Mouse (Mus musculus): Measurements from ENCODE around the gene Fbp1. TPM values are rescaled to one million over a fixed set of nuclear protein-coding genes. Genes with fewer than 3 reads are reported as not detected.
"Not testable (repeated sequence)": the region's sequence is repeated elsewhere in the genome, so short reads cannot be mapped to it uniquely, and the experiment has no call there.

Gene Fbp1
- not detected in 2 replicates for polyA plus RNA-seq (2016; fragmentation: Nextera tagmentation; extraction: Ambion mirVana)

DNA sequence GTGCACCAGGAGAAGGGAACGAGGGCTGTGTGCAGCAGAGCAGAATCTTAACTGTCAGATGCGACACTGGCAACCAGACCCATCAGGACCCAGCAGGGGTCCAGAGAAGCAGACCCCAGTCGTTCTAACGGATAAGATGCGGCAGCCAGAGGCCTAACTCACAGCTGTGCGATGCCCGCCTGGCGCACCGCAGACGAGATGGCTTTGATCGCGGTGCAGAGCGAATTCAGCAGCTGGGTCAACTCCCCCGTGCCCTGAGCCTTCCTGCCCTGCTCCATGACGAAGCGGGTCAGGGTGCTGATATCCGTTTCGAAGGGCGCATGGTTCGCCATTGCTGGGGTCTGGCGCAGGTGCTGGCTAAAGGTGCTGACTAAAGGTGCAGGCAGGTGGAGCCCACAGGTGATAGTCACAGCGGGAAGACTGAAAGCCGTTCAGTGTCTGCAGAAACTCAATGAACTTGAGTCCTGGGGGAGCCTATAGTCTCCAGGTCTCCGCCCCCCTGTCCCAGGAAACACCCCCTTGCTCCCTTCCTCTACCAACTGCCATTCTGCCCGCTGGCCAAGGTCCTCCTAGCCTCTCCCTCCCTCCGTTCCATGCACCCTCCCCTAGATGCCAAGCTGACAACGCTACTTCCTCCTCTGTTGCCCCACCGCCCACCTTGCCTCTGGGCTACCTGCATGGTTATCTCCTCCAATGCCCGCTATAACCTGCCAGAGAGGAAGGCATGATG lies at the start of gene Fbp1:
Fbp1 (minus strand) TSS at position 571 of the 730 bp plus-strand sequence.
- peaks cover 9% of the 10 kb centered on the region for H3K4me1 ChIP-seq
- WGBS = 4% methylated on average over 29 of the region's 29 CpGs
- peaks cover 50% of the 10 kb centered on the region for H3K27me3 ChIP-seq (ENCODE audit: poor library complexity, severe bottlenecking)
- H3K4me3 ChIP-seq = peak within 1 kb of the TSS; percentile 40
- no peak within 1 kb of the TSS for H3K27ac ChIP-seq
- H3K36me3 ChIP-seq (replicated peaks) = no peaks in the 10 kb centered on the region
- no peaks in the 10 kb centered on the region; the same call in 1 of the 2 replicates for H3K9me3 ChIP-seq
- DNase-seq (ENCODE audit: extremely low spot score, low spot score) = no peak

DNA sequence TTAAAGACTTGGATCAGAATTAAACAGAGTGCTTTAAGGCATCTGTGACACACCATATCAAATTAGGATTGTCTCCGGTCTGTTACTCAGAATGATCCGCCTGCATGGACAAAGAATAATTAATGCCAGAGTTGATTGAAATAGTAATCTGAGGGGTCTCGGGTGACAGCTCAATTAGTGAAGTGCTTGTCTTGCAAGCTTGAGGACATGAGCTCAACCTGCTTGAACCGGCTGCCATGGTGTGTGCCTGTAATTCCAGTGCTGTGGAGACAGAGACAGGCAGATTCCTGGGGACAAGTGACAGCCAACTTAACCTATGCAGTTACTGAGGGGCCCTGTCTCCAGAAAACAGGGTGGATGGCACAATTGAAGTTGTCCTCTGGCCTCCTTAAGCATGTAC lies 44.4 kb upstream of the Fbp1 start:
- Histone ChIP-seq H3K36me3 (replicated peaks) (no peaks in the 10 kb centered on the region), H3K4me1 (0 out of 2 replicates have a peak, but pooled peaks cover 5% of the 10 kb centered on the region), H3K27ac (no peak overlapping the region), H3K27me3 (ENCODE audit: poor library complexity, severe bottlenecking) (no peaks in the 10 kb centered on the region), H3K9me3 (no peaks in the 10 kb centered on the region), H3K4me3 (no peak overlapping the region)
- no peak for DNase-seq (ENCODE audit: extremely low spot score, low spot score)
- 76% methylated on average over 4 of the region's 4 CpGs for WGBS

DNA sequence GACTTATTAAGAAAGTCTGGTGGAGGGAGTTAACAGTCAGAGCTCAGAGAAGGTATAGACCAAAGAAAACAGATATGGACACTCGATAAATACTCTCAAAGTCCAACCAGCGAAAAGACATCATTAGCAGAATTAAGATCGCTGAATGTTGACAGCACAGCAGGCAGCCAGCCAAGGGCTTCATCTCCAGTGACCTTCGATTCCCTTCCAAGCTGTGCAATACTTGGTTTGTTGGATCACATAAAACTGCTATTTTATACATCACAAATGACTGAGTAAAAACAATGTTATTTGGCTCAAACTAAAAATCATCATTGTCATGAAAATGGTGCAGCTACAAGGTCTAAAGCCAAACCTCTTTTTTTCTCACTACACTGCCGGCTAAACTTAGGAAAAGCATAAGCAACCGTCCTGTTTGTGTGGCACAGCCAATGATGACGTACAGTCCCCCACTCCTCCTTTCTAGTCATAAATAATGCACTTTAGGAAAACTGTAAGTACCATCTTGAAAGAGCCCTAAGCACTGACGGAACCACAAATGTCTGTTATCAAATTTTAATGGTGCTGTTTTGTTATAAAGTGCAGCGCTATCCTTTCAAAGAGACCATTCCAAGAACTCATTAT lies 41.8 kb upstream of the Fbp1 start:
- Histone ChIP-seq H3K27me3 (ENCODE audit: poor library complexity, severe bottlenecking) (no peaks in the 10 kb centered on the region), H3K4me1 (0 out of 2 replicates have a peak, but pooled peaks cover 5% of the 10 kb centered on the region), H3K9me3 (no peaks in the 10 kb centered on the region), H3K4me3 (no peak overlapping the region), H3K36me3 (replicated peaks) (no peaks in the 10 kb centered on the region), H3K27ac (no peak overlapping the region)
- WGBS = 87% methylated on average over 9 of the region's 9 CpGs
- DNase-seq (ENCODE audit: extremely low spot score, low spot score) = no peak

DNA sequence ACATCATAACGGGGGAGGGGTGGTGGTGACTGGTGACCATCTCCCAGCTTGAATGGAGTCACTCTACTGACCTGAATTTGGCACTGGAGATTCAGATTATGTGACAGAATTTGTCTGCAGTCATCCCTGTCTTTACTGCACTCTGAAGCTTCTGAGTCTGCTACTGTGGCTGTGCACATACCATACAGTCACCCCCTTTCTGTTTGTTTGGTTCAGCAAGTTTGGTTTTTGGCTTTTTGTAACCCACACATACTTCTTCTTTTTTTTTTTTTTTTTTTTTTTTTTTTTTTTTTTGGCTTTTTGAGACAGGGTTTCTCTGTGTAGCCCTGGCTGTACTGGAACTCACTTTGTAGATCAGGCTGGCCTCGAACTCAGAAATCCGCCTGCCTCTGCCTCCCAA lies 41.1 kb upstream of the Fbp1 start:
- DNase-seq (ENCODE audit: extremely low spot score, low spot score); H3K36me3 ChIP-seq (replicated peaks); H3K27ac ChIP-seq; H3K4me3 ChIP-seq; H3K9me3 ChIP-seq; H3K27me3 ChIP-seq (ENCODE audit: poor library complexity, severe bottlenecking); H3K4me1 ChIP-seq: not testable (repeated sequence)
- 93% methylated on average over 3 of the region's 3 CpGs for WGBS

DNA sequence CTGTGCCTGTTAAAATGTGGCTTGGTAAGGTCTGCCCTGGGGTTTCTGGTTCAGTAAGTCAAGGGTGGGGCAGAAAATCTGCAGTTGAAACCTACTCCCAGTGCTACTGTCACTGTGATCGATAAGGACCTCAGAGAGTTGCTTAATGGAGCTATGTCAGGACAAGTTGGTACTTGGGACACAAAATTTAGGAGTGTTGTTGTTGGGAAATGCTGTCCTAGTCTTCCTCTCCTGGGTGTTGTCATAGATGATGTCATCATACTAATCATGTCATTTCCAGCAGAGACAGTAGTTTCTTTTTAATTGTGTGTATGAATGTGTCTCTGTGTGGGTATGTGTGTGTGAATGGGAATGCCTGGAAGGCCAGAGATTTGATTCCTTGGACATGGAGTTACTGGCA lies 39.4 kb upstream of the Fbp1 start:
- Histone ChIP-seq H3K36me3 (replicated peaks) (no peaks in the 10 kb centered on the region), H3K4me1 (0 out of 2 replicates have a peak, but pooled peaks cover 5% of the 10 kb centered on the region), H3K4me3 (no peak overlapping the region), H3K27ac (no peak overlapping the region), H3K9me3 (no peaks in the 10 kb centered on the region), H3K27me3 (ENCODE audit: poor library complexity, severe bottlenecking) (no peaks in the 10 kb centered on the region)
- no peak for DNase-seq (ENCODE audit: extremely low spot score, low spot score)
- WGBS = 90% methylated on average over 1 of the region's 1 CpGs

DNA sequence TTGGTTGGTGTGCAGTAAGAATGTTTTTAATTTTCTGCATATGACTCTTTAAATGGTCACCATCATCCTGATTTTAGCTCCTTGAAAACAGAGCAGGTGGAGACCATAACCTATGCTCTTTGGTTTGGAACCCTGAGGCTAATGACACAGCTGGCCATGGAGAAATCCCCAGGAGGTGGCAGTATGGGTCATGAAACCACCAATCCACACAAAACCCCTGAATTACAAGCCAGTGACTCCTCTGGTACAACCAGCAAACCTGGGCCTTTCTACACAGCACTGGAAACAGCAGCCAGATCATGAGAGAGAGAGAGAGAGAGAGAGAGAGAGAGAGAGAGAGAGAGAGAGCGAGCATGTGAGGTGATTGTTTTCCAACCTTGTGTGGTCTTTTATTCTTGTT lies 38.4 kb upstream of the Fbp1 start:
- no peak overlapping the region for H3K4me3 ChIP-seq
- 80% methylated on average over 1 of the region's 1 CpGs for WGBS
- H3K9me3 ChIP-seq = no peaks in the 10 kb centered on the region
- no peaks in the 10 kb centered on the region for H3K27me3 ChIP-seq (ENCODE audit: poor library complexity, severe bottlenecking)
- no peak for DNase-seq (ENCODE audit: extremely low spot score, low spot score)
- no peaks in the 10 kb centered on the region for H3K36me3 ChIP-seq (replicated peaks)
- 0 out of 2 replicates have a peak, but pooled peaks cover 5% of the 10 kb centered on the region for H3K4me1 ChIP-seq
- no peak overlapping the region for H3K27ac ChIP-seq

DNA sequence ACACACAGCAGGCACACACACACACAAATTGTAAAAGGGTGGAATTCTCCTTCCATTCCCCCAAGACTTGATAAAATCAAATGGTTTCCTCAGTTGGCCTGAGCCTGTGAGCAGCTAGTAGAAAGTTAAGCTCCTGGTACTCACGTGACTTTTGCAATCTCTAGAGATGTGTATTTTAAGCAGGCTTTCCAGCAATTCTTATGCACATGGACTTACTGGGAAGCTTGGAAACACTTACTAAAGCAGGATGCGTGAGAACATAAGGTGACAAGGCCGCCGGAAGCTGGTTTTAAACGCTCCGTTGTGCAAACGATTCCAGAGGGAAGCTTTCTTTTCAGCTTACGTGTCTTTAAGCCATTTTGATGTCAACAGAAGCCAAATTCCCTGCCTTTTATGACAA lies 35.1 kb upstream of the Fbp1 start:
- H3K4me3 ChIP-seq = no peak overlapping the region
- 85% methylated on average over 8 of the region's 8 CpGs for WGBS
- H3K9me3 ChIP-seq = no peaks in the 10 kb centered on the region
- H3K27me3 ChIP-seq (ENCODE audit: poor library complexity, severe bottlenecking) = no peaks in the 10 kb centered on the region
- H3K4me1 ChIP-seq = no peaks in the 10 kb centered on the region
- H3K36me3 ChIP-seq (replicated peaks) = no peaks in the 10 kb centered on the region
- no peak overlapping the region for H3K27ac ChIP-seq
- DNase-seq (ENCODE audit: extremely low spot score, low spot score) = no peak

DNA sequence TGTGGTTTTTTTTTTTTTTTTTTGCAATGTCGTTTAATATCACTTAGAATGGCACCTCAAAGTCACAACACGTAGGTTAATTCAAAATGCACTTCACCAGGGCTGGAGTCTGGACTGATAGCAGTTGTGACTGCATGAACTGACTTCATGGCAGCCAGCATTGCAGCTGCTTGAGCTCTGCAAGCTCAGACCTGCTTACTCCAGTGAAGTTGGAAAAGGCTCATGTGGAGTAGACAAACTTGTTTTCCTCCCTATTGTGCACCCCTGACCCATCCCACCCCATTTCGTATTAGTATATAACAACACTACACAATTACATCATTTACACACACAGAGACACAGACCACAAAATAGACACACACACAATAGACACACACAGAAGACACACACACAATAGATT lies 34.6 kb upstream of the Fbp1 start:
- WGBS = 84% methylated on average over 3 of the region's 3 CpGs
- H3K4me3 ChIP-seq = no peak overlapping the region
- no peak overlapping the region for H3K27ac ChIP-seq
- no peak for DNase-seq (ENCODE audit: extremely low spot score, low spot score)
- no peaks in the 10 kb centered on the region for H3K36me3 ChIP-seq (replicated peaks)
- no peaks in the 10 kb centered on the region for H3K4me1 ChIP-seq
- H3K27me3 ChIP-seq (ENCODE audit: poor library complexity, severe bottlenecking) = no peaks in the 10 kb centered on the region
- H3K9me3 ChIP-seq = no peaks in the 10 kb centered on the region

DNA sequence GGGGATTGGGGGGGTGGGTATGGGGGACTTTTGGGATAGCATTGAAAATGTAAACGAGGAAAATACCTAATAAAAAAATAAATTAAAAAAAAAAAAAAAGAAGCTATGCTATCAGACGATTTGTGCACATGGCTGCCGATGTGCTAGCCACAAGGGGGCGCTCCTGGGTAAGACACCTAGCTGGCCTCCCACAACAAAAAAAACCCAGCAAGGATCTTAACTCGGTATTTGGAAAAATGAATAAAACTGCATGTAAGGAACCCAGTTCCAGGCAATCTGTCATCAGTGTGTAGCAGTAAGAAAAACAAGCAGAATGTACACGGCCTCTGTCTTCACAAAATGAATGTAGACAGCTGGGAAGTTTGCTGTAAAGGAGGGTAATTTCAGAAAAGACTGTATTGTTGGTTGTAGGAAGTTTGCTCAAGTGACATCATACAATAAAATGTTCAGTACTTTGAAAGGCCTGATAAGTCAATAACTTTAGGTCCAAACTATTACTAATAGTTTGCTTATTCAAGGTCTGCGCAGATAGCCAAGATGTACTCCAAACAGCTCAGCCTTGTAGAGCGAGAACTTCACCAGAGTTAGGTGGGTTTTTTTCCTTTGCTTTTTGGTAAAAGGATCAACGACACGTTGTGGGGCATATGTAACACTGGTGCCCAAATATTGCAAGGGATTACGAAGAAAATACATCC lies 31.7 kb upstream of the Fbp1 start:
- Histone ChIP-seq H3K27me3 (ENCODE audit: poor library complexity, severe bottlenecking) (no peaks in the 10 kb centered on the region), H3K9me3 (no peaks in the 10 kb centered on the region), H3K36me3 (replicated peaks) (no peaks in the 10 kb centered on the region), H3K4me1 (no peaks in the 10 kb centered on the region), H3K4me3 (no peak overlapping the region), H3K27ac (no peak overlapping the region)
- WGBS = 42% methylated on average over 11 of the region's 11 CpGs
- DNase-seq (ENCODE audit: extremely low spot score, low spot score) = peak; percentile 67

DNA sequence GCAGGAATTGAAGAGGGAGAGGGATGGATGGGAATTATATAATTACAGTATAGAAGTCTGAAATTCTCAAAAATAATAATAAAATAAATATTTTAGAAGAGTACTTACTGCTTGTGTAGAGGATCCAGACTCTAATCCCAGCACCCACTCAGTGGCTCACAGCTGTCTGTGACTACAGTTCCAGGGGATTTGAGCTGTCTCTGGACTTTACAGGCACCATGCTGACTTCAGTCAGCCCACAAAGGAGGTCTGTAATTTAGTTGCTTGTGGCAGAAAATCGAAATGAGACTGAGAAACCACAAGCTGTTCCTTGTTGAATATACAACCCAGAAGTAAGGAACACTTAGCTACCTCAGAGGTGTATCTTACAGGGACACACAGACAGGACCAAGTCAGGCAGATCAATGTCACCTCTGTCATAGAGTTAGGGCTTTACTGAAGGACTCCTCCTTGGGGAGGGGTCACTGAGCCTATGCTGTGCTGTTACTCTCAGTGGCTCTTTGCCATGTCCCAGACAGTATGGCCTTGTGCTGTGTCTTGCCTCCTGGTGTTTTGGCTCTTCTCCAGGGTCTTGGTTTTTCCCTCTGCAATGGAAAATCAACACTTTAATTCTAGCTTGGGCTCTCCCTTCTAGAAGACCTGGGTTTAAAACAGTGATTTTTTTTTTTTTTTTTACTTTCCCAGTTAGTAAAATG lies 29.5 kb upstream of the Fbp1 start:
- WGBS = 56% methylated on average over 1 of the region's 1 CpGs
- Histone ChIP-seq H3K4me1 (no peaks in the 10 kb centered on the region), H3K27ac (no peak overlapping the region), H3K4me3 (no peak overlapping the region), H3K27me3 (ENCODE audit: poor library complexity, severe bottlenecking) (no peaks in the 10 kb centered on the region), H3K36me3 (replicated peaks) (no peaks in the 10 kb centered on the region), H3K9me3 (no peaks in the 10 kb centered on the region)
- no peak for DNase-seq (ENCODE audit: extremely low spot score, low spot score)

DNA sequence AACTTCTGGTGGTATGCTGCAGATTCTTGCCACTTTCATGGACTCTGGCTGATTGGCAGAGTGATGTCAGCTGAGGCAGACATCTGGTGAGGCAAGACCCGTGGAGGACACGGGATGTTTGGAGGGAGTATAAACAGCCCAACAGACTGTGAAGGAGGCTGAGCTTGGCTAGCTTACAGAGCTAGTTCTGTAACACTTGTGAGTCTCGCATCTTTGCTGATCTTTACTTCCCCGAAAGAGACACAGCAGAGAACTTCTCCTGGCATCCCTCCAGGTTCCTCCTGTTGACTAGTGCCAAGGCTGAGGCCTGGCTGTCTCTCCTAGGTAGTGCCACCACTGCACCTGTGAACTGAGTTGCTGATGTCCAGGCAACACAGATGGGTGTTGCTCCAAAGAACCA lies 28.6 kb upstream of the Fbp1 start:
- Histone ChIP-seq H3K4me3 (no peak overlapping the region), H3K36me3 (replicated peaks) (no peaks in the 10 kb centered on the region), H3K27me3 (ENCODE audit: poor library complexity, severe bottlenecking) (no peaks in the 10 kb centered on the region), H3K27ac (no peak overlapping the region), H3K9me3 (no peaks in the 10 kb centered on the region), H3K4me1 (no peaks in the 10 kb centered on the region)
- WGBS = 85% methylated on average over 4 of the region's 4 CpGs
- DNase-seq (ENCODE audit: extremely low spot score, low spot score) = no peak

DNA sequence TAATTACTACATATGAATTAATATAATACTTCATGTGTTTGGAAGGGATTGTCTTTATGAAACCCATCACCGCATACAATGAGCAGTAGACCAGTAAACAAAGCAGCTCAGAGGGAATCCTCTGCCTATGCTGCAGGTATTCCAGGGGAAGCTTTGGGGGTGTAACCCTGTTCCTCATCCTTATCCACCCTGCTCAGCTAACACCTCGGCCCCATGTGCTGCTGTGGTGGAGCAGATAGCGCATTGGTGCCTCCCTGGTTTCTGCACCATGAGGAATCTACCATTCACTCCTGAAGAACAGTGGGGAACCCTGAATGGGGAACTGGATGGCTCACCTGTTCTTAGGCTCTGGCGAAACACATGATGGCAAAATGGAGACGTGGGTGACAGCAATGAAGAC lies 23.5 kb upstream of the Fbp1 start:
- H3K27me3 ChIP-seq (ENCODE audit: poor library complexity, severe bottlenecking) = no peaks in the 10 kb centered on the region
- no peaks in the 10 kb centered on the region for H3K9me3 ChIP-seq
- H3K27ac ChIP-seq = no peak overlapping the region
- H3K36me3 ChIP-seq (replicated peaks) = no peaks in the 10 kb centered on the region
- no peak overlapping the region for H3K4me3 ChIP-seq
- 88% methylated on average over 5 of the region's 5 CpGs for WGBS
- peaks cover 10% of the 10 kb centered on the region for H3K4me1 ChIP-seq
- DNase-seq (ENCODE audit: extremely low spot score, low spot score) = no peak

All from forebrain, embryonic 10.5 days (tissue).